Mouse (Mus musculus) right cerebral cortex, adult 2 months (tissue): ENCODE data around the gene Defb11.
"Not testable (repeated sequence)": the region's sequence is repeated elsewhere in the genome, so short reads cannot be mapped to it uniquely, and the experiment has no call there.

Experiments used
- DNase-seq, 2 experiments: peaks; one replicate each; pipeline ENCODE4 v3.0.0; 2021 to 2022; ENCODE audit warnings: low spot score in 2 of 2

Gene Defb11

DNA sequence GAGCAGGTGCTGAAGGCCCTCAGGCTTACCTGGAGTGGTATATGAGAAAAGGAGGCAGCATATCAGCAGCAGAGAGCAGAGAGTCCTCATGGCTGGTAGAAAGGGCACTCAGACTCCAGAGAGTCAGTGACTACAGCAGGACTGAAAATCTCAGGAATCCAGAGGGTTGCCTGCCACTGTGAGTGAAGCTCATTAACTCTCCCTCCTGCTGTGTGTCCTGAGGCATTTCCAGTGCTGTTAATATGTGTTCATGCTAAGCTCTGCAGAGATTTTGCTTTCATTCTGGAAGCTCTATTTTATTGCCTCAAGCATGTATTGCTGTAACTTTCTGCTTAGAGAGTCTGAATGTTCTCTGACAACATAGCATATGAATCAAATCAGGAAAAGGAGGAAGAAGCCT is at the start of gene Defb11:
Gene Defb11, minus strand, starts transcription at position 123 of the 400 bp plus-strand sequence.
- DNase-seq: not testable (repeated sequence)

- DNase-seq: peak; percentile 58 to 69
Observed at GRCm38 (mm10) chr8:21955321-21955720, 49.1 kb upstream of the Defb11 start.

DNA sequence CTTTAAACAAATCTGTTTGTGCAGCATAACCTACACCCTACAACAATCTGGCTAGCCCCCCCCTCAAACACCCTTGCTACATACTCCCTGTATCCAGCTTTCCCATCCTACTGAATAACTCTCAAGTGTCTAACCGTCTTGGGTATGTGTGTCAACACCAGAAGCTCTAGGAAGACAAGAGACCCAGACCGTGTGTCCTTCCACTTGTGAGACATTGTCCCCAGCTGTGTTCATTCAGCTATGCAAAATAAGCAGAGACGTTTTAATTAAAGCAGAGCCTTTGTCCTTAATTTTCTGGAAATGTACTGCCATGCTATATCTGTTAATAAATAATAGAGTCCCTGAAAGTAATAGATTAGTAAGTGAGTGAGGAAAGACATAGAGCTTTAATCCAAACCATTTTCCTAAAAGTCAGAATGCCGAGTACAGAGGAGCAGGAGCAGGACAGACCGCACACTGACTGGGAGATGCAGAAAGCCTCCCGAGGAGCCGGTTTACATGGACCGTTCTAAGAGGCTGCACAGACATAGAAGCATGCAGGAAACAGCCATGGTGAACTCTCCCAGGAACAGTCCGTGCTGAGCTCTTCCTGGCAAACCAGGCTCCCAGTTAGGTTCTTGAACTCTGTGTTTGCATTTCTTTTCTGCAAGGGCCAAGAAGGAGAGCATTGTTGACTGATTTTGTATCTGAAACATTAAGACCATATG is 41.3 kb upstream of the Defb11 start:
- DNase-seq: no peak

DNA sequence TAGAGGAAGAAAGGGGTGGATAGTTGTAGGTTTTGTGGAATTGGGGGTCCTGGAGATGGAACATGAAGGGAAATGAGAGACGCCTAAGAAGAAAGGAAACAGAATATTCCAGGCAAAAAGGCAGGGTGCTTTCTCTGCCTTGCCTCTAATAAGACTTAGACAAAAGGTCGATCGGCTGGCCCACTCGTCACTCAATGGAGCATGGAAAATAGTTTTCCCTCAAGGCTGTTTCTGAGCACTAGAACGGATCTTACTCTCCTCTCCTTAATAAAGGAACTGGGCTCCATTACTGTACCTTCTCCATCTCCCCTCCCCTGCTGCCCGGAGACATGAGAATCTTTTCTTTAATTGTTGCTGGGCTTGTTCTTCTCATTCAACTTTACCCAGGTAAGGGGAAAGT is 40.2 kb upstream of the Defb11 start, which contains the start of gene Defb13:
Gene Defb13, plus strand, starts transcription at position 301 of the 400 bp plus-strand sequence.
- no peak for DNase-seq

GRCm38 (mm10) chr8:21938052-21938451 is 31.8 kb upstream of the Defb11 start, which contains the start of gene Defb35:
Gene Defb35, plus strand, starts transcription at chr8:21938352.
- not testable (repeated sequence) for DNase-seq

GRCm38 (mm10) chr8:21932610-21933009 is 26.4 kb upstream of the Defb11 start, which contains the start of gene Defb15:
Gene Defb15, minus strand, starts transcription at chr8:21932710.
- DNase-seq: no peak

DNA sequence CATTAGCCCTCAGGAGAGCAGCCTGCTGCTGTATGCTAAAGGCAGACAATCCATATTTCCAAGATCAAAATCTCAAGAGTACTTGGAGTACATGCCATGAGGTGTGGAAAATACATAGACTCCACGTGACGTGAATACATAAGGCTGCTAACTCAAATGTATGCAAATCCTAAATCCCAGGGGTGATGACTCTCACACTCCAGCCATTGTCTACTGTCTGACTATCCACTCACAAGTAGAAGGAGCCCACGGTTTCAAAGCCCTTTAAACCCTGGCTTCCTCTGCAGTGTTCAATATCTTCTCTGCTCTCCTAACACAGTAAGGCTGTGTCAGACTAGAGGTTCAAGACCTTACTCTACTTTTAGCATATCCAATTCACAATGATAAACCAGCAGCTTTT is 24.5 kb upstream of the Defb11 start:
- not testable (repeated sequence) for DNase-seq

DNA sequence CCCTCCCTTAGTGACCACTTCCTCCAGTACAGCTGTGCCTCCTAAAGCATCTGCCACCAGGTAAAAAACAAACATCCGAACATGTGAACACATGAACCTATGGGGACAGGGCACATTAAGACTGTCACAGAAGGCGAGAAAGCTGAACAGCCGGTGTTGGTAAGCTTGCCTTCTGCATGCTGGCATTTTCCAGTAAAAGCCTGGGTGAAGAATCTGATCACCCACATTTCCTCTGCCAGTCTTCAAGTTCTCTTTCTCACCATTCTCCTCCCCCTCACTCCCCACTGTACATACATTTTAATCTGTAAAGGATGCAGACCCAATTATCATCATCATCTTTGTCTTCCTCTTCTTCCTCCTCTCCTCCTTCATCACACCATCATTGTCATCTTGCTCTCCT is 9.4 kb upstream of the Defb11 start:
- peak; percentile 19 to 26 for DNase-seq

DNA sequence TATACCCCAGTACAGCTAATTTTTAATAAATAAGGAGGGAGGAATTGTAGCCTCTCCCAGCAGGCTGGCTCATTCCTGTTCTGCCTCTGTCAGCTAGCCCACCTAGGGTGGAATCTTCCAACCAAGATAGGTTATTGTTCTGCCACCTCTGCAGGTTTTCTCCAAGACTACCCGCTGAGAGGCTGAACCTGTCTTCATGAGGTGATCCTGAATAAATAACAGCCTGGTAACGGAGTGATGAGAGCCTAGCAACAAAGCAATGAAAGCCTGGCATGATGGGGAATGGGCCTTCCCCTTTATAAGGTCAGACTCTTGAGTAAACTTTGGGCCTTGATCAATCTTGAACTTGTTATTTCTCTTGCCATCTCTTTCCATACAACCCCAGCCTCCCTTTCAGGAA is 6.3 kb upstream of the Defb11 start:
- DNase-seq: no peak

GRCm38 (mm10) chr8:21911931-21912330 is 5.7 kb upstream of the Defb11 start:
- no peak for DNase-seq

DNA sequence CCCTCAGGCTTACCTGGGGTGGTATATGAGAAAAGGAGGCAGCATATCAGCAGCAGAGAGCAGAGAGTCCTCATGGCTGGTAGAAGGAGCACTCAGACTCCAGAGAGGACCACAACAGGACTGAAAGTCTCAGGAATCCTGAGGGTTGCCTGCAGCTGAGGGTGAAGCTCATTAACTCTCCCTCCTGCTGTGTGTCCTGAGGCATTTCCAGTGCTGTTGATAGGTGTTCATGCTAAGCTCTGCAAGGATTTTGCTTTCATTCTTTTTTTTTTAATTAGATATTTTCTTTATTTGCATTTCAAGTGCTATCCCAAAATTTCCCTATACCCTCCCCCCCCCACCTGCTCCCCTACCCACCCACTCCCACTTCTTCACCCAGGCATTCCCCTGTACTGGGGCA is 20.9 kb downstream of the Defb11 start, which contains the start of gene Defb9:
Gene Defb9, minus strand, starts transcription at position 101 of the 400 bp plus-strand sequence.
- DNase-seq: not testable (repeated sequence)

- not testable (repeated sequence) for DNase-seq
Observed at GRCm38 (mm10) chr8:21858586-21858985, 47.6 kb downstream of the Defb11 start, which contains the start of gene Defb10. Gene Defb10, plus strand, starts transcription at chr8:21858901.
